Mouse (Mus musculus): ENCODE data around the gene Ppm1d. TPM values are rescaled to one million over a fixed set of nuclear protein-coding genes. Genes with fewer than 3 reads are reported as not detected.

The Ppm1d gene
- total RNA-seq, 2 experiments from 2014 or later = 11.8 to 15.3 TPM

Other genes starting within 250 kb of the Ppm1d start
- gene Usp32, start 171.1 kb upstream of the Ppm1d start, total RNA-seq (2021) = 10 to 100 TPM; 14.2 to 17.0 TPM
- under 1 TPM in 1 of 2 experiments, not detected in 1; 0.42 TPM for gene 1700125H20Rik, start 140.8 kb upstream of the Ppm1d start, total RNA-seq (2021)
- 10 to 100 TPM; 27.2 to 27.4 TPM for gene Appbp2, start 76.1 kb upstream of the Ppm1d start, total RNA-seq (2021)
- 10 to 100 TPM; 37.5 to 47.1 TPM for gene Bcas3, start 41.9 kb downstream of the Ppm1d start, total RNA-seq (2021)